Mouse (Mus musculus) Patski (cell line): ENCODE measurements at regions not wholly inside any gene's neighbourhood (a gene's known extent, or its start where the extent isn't known, plus 50 kb on each side); places are given as distances from the start of the nearest gene placed in this dataset.

Experiments
- ATAC-seq: fragments of 100-300 bp; one replicate; pipeline ENCODE4 v1.8.0; 2021
- CTCF ChIA-PET: fragments of 350-600 bp; sonication (Branson Sonifier 250); formaldehyde crosslinking; loops from one replicate; lab custom pipeline; 2022; ENCODE audit warnings: inconsistent platforms; lab: Charles Lee
- POLR2A ChIA-PET: fragments of 350-600 bp; sonication (Branson Sonifier 250); formaldehyde crosslinking; loops from one replicate; lab custom pipeline; 2022; ENCODE audit warnings: antibody characterized with exemption, inconsistent platforms; lab: Charles Lee
- DNase-seq: peaks from one replicate; pipeline ENCODE4 v3.0.0-alpha.2; 2011; ENCODE audit warnings: low read depth, low spot score
- H3K27me3 ChIP-seq: fragments of 371-371 bp; one replicate; pipeline ENCODE4 v1.5.1; 2021
- CTCF ChIP-seq: fragments of 100-300 bp; IDR thresholded peaks from one replicate; pipeline ENCODE4 v1.5.1; 2021
- in situ Hi-C: fragments of 300-500 bp; cut with MboI; formaldehyde crosslinking; loops from 3 replicates; pipeline ENCODE4 v1.11.1; 2018; ENCODE audit warnings: low pct_unique_long_range_greater_than_20kb, mixed read lengths

- POLR2A ChIA-PET, result no interaction called here
- H3K27me3 ChIP-seq, result no peaks in the 10 kb centered on the region
Measured at GRCm38 (mm10) chr1:30362072-30362769, 511.5 kb downstream of the Phf3 start.

GRCm38 (mm10) chr1:30320657-30321262 is 553.0 kb downstream of the Phf3 start:
- POLR2A ChIA-PET, result no interaction called here

More at GRCm38 (mm10) chr1:30362072-30362769, 511.5 kb downstream of the Phf3 start:
- in situ Hi-C loops, result no loop called here
- no peak for DNase-seq
- no peak for TF ChIP-seq CTCF
- CTCF ChIA-PET, result no interaction called here
- ATAC-seq, result no peak

GRCm38 (mm10) chr1:30318195-30318594 is 555.5 kb downstream of the Phf3 start:
- ATAC-seq (no peak), DNase-seq (no peak)
- TF ChIP-seq CTCF, result no peak
- CTCF ChIA-PET, result no interaction called here
- in situ Hi-C loops, result no loop called here
- H3K27me3 ChIP-seq, result no peaks in the 10 kb centered on the region
- POLR2A ChIA-PET, result no interaction called here

More at GRCm38 (mm10) chr1:30320657-30321262, 553.0 kb downstream of the Phf3 start:
- H3K27me3 ChIP-seq, result no peaks in the 10 kb centered on the region
- TF ChIP-seq CTCF, result no peak
- DNase-seq, result no peak
- in situ Hi-C loops, result no loop called here
- CTCF ChIA-PET, result no interaction called here
- no peak for ATAC-seq

- in situ Hi-C loops, result no loop called here
- no peaks in the 10 kb centered on the region for H3K27me3 ChIP-seq
- ChIA-PET POLR2A (no interaction called here), CTCF (no interaction called here)
- DNase-seq (no peak), ATAC-seq (no peak)
- TF ChIP-seq CTCF, result no peak
Measured at GRCm38 (mm10) chr1:30289073-30289472, 584.6 kb downstream of the Phf3 start.

GRCm38 (mm10) chr1:30262418-30262817 is 611.3 kb downstream of the Phf3 start:
- TF ChIP-seq CTCF, result no peak
- ChIA-PET CTCF (no interaction called here), POLR2A (no interaction called here)
- H3K27me3 ChIP-seq, result peaks cover 4% of the 10 kb centered on the region
- in situ Hi-C loops, result no loop called here
- DNase-seq, result no peak
- no peak for ATAC-seq

DNA sequence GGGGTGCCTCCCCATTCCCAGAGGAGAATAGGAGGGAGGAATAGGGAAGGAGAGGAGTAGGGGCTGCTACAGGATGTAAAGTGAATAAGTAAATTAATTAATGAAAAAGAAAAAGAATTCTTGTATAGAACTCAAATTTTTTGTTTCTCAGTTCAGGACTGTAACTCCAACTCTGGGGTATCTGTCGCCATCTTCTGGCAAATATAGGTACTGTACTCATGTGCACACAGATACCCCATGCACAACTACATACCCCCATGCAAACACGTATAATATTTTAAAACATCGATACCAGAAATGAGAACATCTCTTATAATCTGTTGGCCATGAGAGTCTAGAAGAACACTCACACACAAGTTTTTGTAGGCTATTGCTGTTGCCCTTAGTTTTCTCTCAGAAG is 614.2 kb downstream of the Phf3 start:
- TF ChIP-seq CTCF, result no peak
- ChIA-PET CTCF (no interaction called here), POLR2A (no interaction called here)
- in situ Hi-C loops, result no loop called here
- DNase-seq (no peak), ATAC-seq (no peak)
- H3K27me3 ChIP-seq, result peaks cover 4% of the 10 kb centered on the region

DNA sequence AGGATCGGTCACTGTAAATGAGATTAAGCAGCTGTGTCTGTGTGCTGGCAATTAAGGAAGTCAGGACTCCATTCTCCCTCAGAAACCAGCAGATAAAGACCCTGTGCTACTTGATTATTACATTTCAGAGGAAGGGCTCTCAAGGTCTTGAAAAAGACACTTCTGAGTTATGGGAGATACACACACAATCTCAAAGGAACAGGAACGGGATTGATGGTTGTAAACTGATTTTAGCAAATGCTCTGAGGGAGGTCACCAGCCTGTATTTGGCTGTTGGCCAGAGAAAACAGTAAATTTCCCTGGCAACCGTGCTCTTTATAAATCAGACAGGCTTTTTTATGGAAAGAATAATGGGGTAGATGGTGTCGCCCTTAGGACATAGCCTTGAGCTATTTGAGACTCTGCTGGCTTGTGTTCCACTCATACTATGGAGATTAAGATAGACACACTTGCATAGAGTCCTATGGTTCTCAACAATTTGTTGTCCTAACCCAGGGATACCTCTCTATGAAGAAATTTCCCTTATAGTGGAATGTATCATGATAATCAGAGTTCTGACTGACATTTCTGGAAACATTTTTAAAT is 656.9 kb downstream of the Phf3 start:
- no peak for TF ChIP-seq CTCF
- ATAC-seq (no peak), DNase-seq (no peak)

DNA sequence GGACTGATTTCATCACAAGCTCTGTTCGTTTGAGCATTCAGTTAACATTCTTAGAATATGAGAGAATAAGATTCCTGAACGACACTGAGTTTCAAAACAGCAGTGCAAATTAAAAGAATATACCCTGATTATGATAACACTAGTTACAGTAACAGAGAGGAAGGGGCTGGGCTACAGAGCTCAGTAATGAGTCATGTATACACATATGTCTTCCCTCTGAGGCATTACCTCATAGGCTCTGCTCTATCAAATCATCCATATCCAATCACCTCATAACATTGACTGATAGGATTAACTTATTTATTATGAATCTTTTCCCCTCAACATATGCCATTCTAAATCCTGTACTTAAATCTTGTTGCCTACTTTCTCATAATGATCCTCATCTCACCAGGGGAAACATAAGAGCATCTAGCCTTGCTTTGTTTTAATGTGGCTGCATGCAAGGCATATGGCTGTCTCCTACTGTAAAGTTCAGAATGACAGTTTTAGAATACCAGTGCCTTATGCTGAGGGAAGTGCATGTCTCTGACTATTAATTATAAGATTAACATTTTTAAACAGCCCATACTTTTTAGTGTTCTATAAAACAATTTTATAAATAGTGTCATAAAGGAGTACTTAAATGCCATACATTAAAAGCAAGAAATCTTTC is 669.0 kb downstream of the Phf3 start:
- no peak for DNase-seq
- in situ Hi-C loops, result no loop called here

More for the DNA sequence above, 656.9 kb downstream of the Phf3 start:
- in situ Hi-C loops, result no loop called here
- no peaks in the 10 kb centered on the region for H3K27me3 ChIP-seq
- POLR2A ChIA-PET, result no interaction called here
- CTCF ChIA-PET, result no interaction called here

GRCm38 (mm10) chr1:30176225-30176624 is 697.5 kb downstream of the Phf3 start:
- TF ChIP-seq CTCF, result no peak
- CTCF ChIA-PET, result interaction anchor here (0.7 kb wide), 1 partner anchor 9 kb away, joined by 3 read pairs; no protein-coding TSS in a partner anchor
- POLR2A ChIA-PET, result no interaction called here
- ATAC-seq (no peak), DNase-seq (no peak)
- H3K27me3 ChIP-seq, result no peaks in the 10 kb centered on the region
- in situ Hi-C loops, result no loop called here

More for the DNA sequence above, 669.0 kb downstream of the Phf3 start:
- ATAC-seq, result no peak
- no peak for TF ChIP-seq CTCF
- ChIA-PET CTCF (no interaction called here), POLR2A (no interaction called here)
- no peaks in the 10 kb centered on the region for H3K27me3 ChIP-seq

- H3K27me3 ChIP-seq, result no peaks in the 10 kb centered on the region
- DNase-seq (no peak), ATAC-seq (no peak)
- TF ChIP-seq CTCF, result no peak
- ChIA-PET CTCF (interaction anchor here (1.2 kb wide), 1 partner anchor 11 kb away, joined by 3 read pairs; no protein-coding TSS in a partner anchor), POLR2A (no interaction called here)
- in situ Hi-C loops, result no loop called here
Measured at GRCm38 (mm10) chr1:30144997-30145396, 728.7 kb downstream of the Phf3 start.

DNA sequence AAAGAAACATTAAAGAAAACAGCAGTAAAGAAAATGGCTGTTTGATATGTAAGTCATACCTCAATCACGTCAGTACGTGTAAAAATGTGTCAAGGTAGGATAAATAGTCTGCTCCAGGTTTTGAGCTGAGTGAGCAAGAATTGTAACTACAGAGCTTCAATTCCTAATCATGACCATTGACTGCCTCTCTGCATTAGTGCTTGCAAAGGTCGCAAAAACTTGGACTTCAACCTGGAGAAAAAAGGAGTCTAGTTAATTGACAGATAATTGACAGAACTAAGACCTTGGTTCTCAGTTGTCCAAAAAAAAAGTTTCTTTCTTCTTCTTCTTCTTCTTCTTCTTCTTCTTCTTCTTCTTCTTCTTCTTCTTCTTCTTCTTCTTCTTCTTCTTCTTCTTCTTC is 759.5 kb downstream of the Phf3 start:
- CTCF ChIA-PET, result no interaction called here

More for the DNA sequence above, 759.5 kb downstream of the Phf3 start:
- in situ Hi-C loops, result no loop called here
- no peak for DNase-seq
- no peaks in the 10 kb centered on the region for H3K27me3 ChIP-seq
- POLR2A ChIA-PET, result no interaction called here
- TF ChIP-seq CTCF, result no peak
- no peak for ATAC-seq
